Mouse (Mus musculus) thymus, postnatal 0 days (tissue): ENCODE measurements around the gene C530008M17Rik. TPM values are rescaled to one million over a fixed set of nuclear protein-coding genes. Genes with fewer than 3 reads are reported as not detected.

Source experiments
- DNase-seq: peaks from one replicate; pipeline ENCODE4 v3.0.0-alpha.2; 2015; ENCODE audit warnings: low spot score
- polyA plus RNA-seq: library from polyadenylated mRNA; unstranded; fragments of >200 nt; fragmentation: Nextera tagmentation; extraction: Ambion mirVana; gene quantifications from 2 replicates; pipeline ENCODE4 v1.2.1, GENCODE M21; 2015

The C530008M17Rik gene
- polyA plus RNA-seq, 1 experiment from 2014 or later, result 0.99 TPM

- DNase-seq, result no peak
Measured at GRCm38 (mm10) chr5:76701127-76701853, 45.0 kb downstream of the C530008M17Rik start.

- no peak for DNase-seq
Measured at GRCm38 (mm10) chr5:76702104-76702503, 45.8 kb downstream of the C530008M17Rik start.

- DNase-seq, result no peak
Measured at GRCm38 (mm10) chr5:76702646-76703045, 46.3 kb downstream of the C530008M17Rik start.

- DNase-seq, result no peak
Measured at GRCm38 (mm10) chr5:76705307-76706173, 49.2 kb downstream of the C530008M17Rik start.

GRCm38 (mm10) chr5:76707072-76707471, 50.8 kb downstream of the C530008M17Rik start:
- DNase-seq, result no peak

GRCm38 (mm10) chr5:76708004-76708403, 51.7 kb downstream of the C530008M17Rik start:
- DNase-seq, result no peak

- DNase-seq, result no peak
Measured at GRCm38 (mm10) chr5:76713743-76714142, 57.4 kb downstream of the C530008M17Rik start.

GRCm38 (mm10) chr5:76719954-76720353, 63.6 kb downstream of the C530008M17Rik start:
- no peak for DNase-seq

GRCm38 (mm10) chr5:76724878-76725277, 68.6 kb downstream of the C530008M17Rik start:
- DNase-seq, result no peak

- DNase-seq, result no peak
Measured at GRCm38 (mm10) chr5:76726518-76727103, 70.3 kb downstream of the C530008M17Rik start.

- no peak for DNase-seq
Measured at GRCm38 (mm10) chr5:76733055-76733641, 76.8 kb downstream of the C530008M17Rik start.

- DNase-seq, result no peak
Measured at GRCm38 (mm10) chr5:76741463-76741862, 85.2 kb downstream of the C530008M17Rik start.

- DNase-seq, result no peak
Measured at GRCm38 (mm10) chr5:76742076-76742475, 85.8 kb downstream of the C530008M17Rik start.

- DNase-seq, result no peak
Measured at GRCm38 (mm10) chr5:76744737-76745209, 88.5 kb downstream of the C530008M17Rik start.

GRCm38 (mm10) chr5:76747851-76748250, 91.5 kb downstream of the C530008M17Rik start:
- no peak for DNase-seq

- no peak for DNase-seq
Measured at GRCm38 (mm10) chr5:76752351-76752750, 96.0 kb downstream of the C530008M17Rik start.

- DNase-seq, result no peak
Measured at GRCm38 (mm10) chr5:76760349-76760748, 104.0 kb downstream of the C530008M17Rik start.

GRCm38 (mm10) chr5:76762030-76762698, 105.9 kb downstream of the C530008M17Rik start:
- DNase-seq, result no peak

GRCm38 (mm10) chr5:76763148-76763701, 106.9 kb downstream of the C530008M17Rik start:
- no peak for DNase-seq

GRCm38 (mm10) chr5:76763731-76764130, 107.4 kb downstream of the C530008M17Rik start:
- no peak for DNase-seq

- no peak for DNase-seq
Measured at GRCm38 (mm10) chr5:76769014-76769413, 112.7 kb downstream of the C530008M17Rik start.
